Mouse (Mus musculus) heart, adult 9 months (tissue): Measurements from ENCODE around the gene Atrip.
A peak's percentile ranks its signal among the peaks of the same experiment; 100 is the strongest.

Experiments used
- DNase-seq, 2 experiments: peaks; one replicate each; pipeline ENCODE4 v3.0.0; 2022; ENCODE audit warnings: low spot score in 2 of 2

Atrip gene

DNA sequence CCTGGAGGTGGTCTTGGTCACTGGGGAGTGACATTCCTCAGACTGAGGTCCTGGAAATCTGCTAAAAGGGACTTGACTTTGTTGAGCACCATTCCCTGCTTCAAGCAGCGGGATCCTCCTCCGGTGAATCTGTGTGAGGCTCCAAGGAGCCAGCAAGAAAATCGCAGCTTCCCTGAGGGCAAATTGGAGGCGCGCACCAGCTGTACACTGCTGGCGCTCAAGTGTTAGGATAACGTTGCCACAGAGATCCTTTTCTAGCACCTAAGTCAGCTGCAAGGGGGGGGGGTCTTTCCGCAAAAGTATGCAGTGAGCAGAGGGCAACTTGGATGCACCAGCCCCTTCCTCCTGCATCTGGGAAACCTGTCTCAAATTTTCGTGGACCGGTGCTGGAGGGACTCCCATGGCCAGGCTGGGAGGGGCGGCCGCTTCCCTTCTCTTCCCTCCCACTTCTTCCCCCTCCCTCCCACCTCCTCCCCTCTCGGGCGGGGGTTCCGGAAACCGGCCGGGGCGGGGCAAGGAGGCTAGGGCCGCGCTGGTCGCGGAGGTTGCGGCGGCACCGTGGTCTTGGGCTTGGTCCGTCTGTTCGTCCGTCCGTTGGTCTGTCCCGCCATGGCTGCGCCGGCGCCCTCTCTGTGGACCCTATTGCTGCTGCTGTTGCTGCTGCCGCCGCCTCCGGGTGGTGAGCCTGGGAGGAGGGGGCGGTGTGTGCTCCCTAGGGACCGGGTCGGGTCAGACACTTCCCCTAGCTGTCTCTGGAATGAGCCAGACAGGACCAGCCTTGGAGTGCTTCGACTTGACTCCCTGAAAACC, 35.6 kb downstream of the Atrip start, which contains the start of gene Shisa5:
TSS of gene Shisa5 (plus strand) at position 480 of the 810 bp plus-strand sequence.
- peak; percentile 87 to 89 for DNase-seq

DNA sequence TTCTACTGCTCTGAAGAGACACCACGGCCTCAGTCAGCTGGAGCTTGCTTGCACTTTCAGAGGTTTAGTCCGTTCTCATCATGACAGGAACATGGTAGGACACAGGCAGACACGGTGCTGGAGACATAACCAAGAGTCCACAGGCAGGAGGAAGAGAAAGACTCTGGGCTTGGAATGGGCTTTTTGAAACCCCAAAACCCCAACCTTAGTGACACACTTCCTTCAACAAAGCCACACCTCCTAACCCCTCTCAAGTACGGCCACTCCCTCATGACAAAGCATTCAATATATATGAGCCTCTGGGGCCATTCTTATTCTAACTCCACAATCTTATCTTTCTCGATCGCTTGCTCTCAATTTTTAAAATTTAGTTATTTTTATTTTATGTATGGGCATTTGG, 41.5 kb downstream of the Atrip start:
- no peak for DNase-seq

DNA sequence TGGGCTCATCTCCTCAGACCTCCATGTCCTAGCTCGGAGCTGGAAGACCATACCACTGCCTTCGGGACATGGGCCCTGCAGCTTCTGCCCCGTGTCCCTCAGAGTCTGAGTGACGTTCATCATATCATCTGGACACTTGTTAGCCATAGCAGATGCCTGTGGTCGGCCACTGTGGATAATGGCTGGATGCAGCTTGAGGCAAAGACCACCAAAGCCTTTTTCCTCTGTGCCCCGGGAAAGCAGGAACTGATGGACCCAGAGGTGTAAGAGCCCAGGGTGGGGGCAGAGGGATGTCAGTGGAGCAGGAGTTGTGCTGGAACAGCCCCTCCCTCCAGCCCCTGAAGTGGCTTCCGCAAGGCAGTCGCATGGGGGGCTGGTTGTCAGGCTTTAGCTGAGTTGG, 42.2 kb downstream of the Atrip start:
- DNase-seq, result no peak

DNA sequence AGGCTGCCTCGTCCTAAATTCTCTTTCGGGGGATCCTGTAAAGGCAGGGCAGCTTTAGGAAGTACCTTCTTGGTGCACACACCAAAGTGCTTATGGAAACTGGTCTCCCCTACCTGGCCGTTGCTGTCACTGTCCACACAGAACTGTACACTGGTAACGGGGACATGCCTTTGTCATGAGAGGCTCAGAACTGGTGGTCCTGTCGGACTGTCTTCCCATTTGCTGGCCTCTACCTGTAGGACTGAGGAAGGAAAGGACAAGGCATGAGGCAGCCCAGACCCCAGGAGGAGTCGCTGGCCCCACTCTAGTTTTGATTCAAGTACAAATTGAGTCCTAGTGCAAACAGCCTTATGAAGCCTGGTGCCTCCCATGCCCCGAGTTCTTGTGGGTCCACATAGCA, 42.9 kb downstream of the Atrip start:
- DNase-seq, result no peak

DNA sequence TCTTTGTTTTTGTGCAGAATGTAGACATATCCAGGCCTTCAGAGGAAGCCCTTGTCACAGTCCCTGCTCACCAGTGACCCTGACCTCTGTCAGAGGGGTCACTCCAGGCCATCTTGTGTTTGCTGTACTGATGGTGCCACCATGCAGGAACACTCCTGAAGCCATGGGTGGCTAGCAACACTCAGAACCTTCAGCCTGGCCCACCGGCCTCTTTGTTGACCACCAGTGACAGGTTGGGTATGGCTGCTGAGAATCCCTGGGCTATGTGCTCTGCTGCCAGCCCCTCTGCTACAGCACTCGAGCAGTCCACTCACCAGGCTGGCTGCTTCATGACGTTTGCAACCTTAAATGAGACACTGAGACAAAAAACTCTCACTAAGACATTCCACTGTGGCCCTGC, 43.6 kb downstream of the Atrip start:
- no peak for DNase-seq

DNA sequence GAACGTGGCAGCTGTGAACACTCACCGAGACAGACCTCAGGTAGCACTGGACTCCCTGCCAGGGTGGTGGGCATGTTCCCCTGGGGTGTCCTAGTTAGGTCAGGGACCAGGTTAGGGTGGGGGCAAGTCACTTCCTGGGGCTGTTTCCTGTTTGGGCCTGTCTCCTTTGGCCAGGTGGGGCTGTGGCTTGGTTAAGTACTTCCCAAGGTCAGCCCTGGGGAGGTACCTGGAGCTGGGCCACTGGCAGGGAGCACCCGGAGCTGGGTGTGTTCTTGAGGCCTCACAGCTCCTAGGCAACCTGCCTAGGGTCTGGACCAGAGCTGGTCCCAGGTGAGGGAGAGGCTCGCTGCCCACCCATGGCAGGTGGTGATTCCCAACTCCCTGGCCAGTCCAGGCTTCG, 45.0 kb downstream of the Atrip start:
- no peak for DNase-seq

DNA sequence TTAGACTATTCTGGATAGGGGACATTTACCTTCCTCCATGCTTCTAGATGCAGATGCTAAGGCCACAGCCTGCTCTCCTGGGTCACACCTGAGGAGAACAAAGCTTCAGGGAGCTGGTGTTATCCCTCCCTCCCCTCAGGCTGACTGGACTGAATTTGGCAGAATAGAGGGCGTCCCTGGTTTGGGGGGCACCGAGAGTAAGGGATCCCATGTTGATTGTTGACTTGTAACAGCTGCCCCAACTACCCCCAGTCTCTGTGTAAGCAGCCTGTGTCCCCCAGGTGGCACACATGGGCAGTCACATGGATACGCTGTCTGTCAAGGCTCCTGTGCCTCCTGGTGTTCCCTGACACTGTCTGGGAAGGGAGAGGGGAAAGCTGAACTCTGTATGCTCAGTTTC, 45.5 kb downstream of the Atrip start:
- DNase-seq, result no peak

DNA sequence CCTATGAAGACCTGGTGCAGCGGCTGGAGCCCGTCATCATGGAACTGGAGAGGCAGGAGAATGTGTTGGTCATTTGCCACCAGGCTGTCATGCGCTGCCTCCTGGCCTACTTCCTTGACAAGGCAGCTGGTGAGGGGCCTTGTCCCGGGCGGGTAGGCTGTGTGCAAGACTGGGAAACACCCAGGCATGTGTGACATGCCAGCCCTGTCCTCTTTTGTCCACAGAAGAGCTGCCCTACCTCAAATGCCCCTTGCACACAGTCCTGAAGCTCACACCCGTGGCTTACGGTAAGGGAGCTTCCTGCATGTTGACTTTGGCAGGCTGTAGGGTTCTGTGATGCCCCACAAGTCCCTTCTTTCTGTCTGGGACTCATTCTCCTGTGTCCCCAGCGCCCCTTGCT, 46.4 kb downstream of the Atrip start:
- peak; percentile 38 to 54 for DNase-seq

DNA sequence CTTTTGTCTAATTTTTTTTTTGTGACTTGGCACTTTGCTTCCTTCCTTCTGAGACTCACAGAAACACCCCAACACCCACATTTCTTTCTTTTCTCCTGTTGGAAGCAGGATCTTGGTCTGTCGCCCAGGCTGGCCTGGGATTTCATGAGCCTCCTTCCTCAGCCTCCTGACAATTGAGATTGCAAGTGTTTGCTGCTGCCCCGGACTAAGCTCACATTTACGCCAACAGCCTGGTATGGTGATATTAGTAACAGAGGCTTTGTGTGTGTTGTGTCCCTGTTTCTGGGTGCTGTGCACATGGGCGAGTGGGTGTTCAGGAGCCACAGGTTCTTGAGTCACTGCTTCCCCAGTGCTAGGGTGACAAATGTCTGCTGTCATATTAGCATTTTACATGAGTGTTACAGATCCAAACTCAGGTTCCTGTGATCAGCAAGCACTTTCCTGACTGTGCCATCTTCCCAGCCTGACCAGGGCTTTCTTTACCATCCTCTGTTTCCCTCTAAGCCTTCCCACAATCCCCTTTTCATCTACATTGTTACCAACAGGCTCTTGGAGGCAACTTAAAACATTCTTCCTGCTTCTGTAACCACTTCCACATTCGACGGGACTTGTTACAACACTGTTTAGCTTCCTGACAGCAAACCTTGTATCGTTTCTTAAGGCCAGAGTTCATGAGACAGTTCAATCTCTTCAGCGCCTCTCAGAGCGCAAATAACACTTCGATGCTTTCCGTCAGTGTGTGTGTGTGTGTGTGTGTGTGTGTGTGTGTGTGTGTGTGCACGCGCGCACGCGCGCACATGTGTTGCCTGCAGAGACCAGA, 50.8 kb downstream of the Atrip start:
- no peak for DNase-seq

DNA sequence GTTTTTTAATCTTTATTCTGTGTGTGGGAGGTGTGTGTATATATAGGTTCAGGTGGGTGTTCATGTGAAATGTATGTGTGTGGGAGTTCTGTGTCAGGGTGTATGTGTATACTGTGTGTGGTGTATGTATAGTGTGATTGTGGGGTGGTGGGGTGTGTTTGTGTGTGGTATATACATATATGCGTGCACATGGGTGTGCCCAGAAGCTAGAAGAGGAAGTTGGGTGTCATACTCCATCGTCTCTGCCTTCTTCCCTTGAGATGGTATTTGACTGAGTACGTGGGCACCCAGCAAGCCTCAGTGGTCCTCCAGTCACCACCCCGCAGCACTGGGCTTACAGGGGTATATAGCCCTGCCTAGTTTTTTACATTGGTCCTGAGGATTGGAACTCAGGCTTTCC, 52.5 kb downstream of the Atrip start:
- DNase-seq, result no peak

DNA sequence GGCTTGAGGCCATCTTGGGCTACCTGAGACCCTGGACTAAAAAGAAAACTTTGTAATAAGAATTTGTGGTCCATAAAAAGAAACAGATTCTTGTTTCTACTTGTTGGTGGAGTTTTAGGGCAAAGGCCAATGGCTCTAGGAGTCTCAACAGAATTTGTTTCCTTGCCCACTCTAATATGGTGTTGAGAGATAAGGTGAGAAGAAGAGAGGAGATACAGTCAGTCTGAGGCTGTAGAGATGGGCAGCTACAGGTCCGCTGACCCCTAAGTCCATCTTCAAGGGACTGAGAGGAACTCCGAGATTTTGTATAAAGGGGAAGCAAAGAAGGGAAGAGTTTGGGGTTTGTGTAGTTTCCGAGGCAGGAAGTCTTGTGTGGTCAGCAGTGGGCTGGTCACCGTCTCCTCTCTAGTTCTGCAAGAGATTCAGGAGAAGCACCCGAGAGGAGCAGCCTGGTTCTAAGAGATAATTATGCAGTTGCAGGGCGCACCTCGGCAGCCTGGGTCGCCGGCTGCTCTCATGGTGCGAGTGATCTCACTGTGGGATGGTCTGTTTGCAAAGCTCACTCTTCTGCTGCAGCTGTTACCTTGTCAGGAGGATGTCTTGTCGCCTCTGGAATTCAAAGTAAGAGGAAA, 56.8 kb downstream of the Atrip start:
- no peak for DNase-seq

DNA sequence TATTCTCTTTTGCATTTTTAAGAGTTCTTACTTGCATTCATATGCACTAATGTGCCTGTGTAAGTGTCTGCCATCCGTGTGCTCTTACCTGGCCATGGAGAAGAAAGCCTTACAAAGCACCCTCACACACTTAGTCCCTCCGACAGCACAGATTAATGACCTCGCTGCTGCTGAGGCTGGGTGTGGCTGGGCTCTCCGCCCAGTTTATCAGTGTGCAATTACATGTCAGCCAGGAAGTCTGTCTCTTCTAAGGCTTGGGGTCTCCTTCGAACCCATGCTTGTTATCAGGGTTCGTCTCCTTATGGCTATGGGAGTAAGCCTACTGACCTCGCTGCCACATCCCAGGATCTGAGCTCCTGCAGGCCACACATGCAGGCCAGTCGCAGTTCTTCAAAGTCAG, 58.5 kb downstream of the Atrip start:
- DNase-seq, result no peak

DNA sequence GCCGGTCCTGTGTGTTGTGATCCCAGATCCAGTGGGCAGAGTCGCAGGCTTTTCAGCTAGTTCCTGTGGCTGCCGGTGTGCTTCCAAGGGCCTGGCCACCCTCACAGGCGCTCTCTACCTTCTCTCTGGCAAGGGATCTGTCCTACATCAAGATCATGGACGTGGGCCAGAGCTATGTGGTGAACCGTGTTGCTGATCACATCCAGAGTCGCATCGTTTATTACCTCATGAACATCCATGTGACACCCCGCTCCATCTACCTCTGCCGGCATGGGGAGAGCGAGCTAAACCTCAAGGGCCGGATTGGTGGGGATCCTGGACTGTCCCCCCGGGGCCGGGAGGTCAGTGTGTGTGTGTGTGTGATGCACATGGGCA, 63.6 kb downstream of the Atrip start:
- DNase-seq, result no peak

DNA sequence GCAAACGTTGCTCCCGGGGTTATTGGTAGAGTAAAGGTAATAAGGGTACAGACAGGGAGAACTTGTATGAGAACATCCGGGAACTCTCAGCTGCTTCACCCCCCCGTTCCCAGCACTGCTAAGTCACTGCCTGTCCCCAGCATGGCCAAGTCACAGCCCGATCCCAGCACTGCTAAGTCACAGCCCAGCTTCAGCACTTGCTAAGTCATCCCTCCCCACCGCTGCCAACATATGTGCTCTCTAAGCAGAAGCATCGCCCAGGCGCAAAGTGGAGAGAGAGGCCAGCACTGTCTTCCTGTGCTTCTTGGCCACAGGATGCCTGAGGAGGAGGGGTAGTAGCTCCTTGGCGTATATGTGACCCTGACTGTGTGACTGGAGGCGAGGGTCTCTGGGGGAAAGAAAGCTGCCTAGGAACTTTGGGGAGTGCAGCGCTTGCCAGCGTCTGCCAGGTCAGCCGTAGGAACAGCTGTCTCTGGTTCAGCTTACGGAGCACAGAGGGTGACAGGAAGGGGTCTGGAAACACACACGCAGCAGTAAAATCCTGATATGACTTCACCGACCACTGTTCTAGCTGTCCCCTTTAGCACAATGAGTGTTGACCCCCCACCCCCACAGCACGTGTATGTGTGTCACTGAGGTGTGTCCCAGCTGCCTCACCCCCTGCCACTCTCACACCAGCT, 64.1 kb downstream of the Atrip start:
- DNase-seq, result peak; percentile 56 to 61

DNA sequence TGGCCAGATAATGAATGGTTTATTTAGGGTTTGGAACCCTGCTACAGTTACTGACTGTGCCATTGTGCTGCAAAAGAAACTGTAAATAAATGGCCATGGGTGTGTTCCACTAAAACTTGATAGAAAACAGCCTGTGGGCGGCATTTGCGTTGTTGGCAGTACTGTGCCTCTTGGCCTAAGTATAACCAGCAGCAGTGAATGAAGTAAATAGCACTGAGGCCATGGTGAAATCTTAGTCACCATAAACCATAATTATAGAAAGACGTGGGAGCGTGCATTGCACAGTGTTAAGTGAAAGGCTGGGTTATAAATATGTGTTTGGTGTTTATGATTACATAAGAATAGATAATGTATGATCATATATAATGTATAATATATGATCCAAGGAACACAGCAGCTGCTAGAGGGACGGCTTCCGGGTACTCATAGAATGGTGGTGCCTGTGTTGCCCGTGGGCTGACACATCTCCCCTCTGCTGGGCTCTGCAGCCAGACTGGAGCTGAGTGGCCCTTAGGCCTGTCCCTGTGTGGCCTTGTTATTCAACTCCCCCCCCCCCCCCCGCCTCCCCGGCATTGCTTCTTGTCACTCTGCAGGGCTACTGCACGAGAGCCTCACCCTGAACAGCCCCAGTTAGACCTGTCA, 64.8 kb downstream of the Atrip start:
- no peak for DNase-seq

DNA sequence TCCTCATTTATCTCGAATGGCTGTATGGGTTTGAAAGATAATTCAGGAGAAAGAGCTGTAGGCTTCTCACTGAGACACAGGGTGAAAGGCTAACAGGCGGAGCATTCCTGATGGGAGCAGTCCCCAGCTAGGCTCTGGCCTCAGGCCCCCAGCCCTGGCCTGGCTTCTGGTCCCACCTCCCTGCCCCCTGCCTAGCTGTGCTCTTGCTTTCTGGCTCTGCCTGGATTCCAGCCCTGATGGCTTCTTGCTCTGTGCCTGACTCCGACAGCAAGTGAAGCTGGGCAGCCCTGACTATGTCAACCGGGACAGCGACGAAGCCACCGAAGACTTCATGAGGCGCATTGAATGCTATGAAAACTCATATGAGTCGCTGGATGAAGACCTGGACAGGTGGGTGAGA, 65.8 kb downstream of the Atrip start:
- DNase-seq, result no peak
